Mouse (Mus musculus): ENCODE results near the gene Ptprt. TPM values are rescaled to one million over a fixed set of nuclear protein-coding genes. Genes with fewer than 3 reads are reported as not detected.

The Ptprt gene
- polyA plus RNA-seq, 1 experiment: 1.1 TPM

- no peak overlapping the region for H3K4me3 ChIP-seq (ENCODE audit: control insufficient read depth, insufficient read depth, low read length)
- H3K27me3 ChIP-seq (ENCODE audit: control insufficient read depth, insufficient read depth, low read length): no peaks in the 10 kb centered on the region
- no peaks in the 10 kb centered on the region for H3K4me1 ChIP-seq (replicated peaks; ENCODE audit: control insufficient read depth, insufficient read depth, low read length)
- H3K36me3 ChIP-seq (ENCODE audit: control insufficient read depth, insufficient read depth, low read length): no peaks in the 10 kb centered on the region
- no peak overlapping the region for H3K27ac ChIP-seq (ENCODE audit: control insufficient read depth, insufficient read depth, low read length)
- no peak for DNase-seq
- 94% methylated on average over 6 of the region's 6 CpGs for WGBS
- TF ChIP-seq POLR2A (IDR thresholded peaks at IDR 0.05; ENCODE audit: control insufficient read depth, extremely low read depth, insufficient read depth, low read length, poor library complexity): no peak
- TF ChIP-seq CTCF (IDR thresholded peaks at IDR 0.05; ENCODE audit: borderline replicate concordance, control insufficient read depth, extremely low read depth, insufficient read depth, low read length, poor library complexity): no peak
Observed at GRCm38 (mm10) chr2:161945424-161945823, 715.5 kb downstream of the Ptprt start.

GRCm38 (mm10) chr2:161944689-161945088, 716.3 kb downstream of the Ptprt start:
- H3K4me1 ChIP-seq (replicated peaks; ENCODE audit: control insufficient read depth, insufficient read depth, low read length): no peaks in the 10 kb centered on the region
- H3K36me3 ChIP-seq (ENCODE audit: control insufficient read depth, insufficient read depth, low read length): no peaks in the 10 kb centered on the region
- 76% methylated on average over 4 of the region's 4 CpGs for WGBS
- no peaks in the 10 kb centered on the region for H3K27me3 ChIP-seq (ENCODE audit: control insufficient read depth, insufficient read depth, low read length)
- H3K27ac ChIP-seq (ENCODE audit: control insufficient read depth, insufficient read depth, low read length): no peak overlapping the region
- no peak for DNase-seq
- TF ChIP-seq CTCF (IDR thresholded peaks at IDR 0.05; ENCODE audit: borderline replicate concordance, control insufficient read depth, extremely low read depth, insufficient read depth, low read length, poor library complexity): no peak
- TF ChIP-seq POLR2A (IDR thresholded peaks at IDR 0.05; ENCODE audit: control insufficient read depth, extremely low read depth, insufficient read depth, low read length, poor library complexity): no peak
- no peak overlapping the region for H3K4me3 ChIP-seq (ENCODE audit: control insufficient read depth, insufficient read depth, low read length)

GRCm38 (mm10) chr2:161941991-161942390, 719.0 kb downstream of the Ptprt start:
- Histone ChIP-seq H3K36me3 (ENCODE audit: control insufficient read depth, insufficient read depth, low read length) (no peaks in the 10 kb centered on the region), H3K27me3 (ENCODE audit: control insufficient read depth, insufficient read depth, low read length) (no peaks in the 10 kb centered on the region), H3K27ac (ENCODE audit: control insufficient read depth, insufficient read depth, low read length) (no peak overlapping the region), H3K4me3 (ENCODE audit: control insufficient read depth, insufficient read depth, low read length) (no peak overlapping the region), H3K4me1 (replicated peaks; ENCODE audit: control insufficient read depth, insufficient read depth, low read length) (no peaks in the 10 kb centered on the region)
- TF ChIP-seq CTCF (IDR thresholded peaks at IDR 0.05; ENCODE audit: borderline replicate concordance, control insufficient read depth, extremely low read depth, insufficient read depth, low read length, poor library complexity): no peak
- no peak for DNase-seq
- WGBS: 86% methylated on average over 2 of the region's 2 CpGs

DNA sequence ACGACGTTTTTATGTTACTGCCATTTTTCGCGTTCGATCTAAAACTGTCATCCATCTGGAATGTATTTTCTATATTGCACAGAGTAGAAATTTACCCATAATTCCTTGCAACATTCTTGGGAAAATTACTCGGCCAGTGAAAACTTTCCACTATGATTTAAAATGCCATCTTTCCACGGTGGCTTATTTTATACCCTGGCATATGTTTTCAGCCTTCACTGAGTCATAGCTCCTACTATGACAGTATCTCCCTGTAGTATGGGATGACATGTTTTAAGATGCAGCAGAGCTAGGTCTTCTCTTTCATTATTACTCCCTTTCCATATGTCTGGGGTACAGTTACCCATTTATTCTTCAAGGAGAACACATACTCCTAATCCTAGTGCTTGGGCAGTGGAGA, 753.7 kb downstream of the Ptprt start:
- WGBS: 94% methylated on average over 7 of the region's 7 CpGs
- no peaks in the 10 kb centered on the region for H3K36me3 ChIP-seq (ENCODE audit: control insufficient read depth, insufficient read depth, low read length)
- DNase-seq: no peak

DNA sequence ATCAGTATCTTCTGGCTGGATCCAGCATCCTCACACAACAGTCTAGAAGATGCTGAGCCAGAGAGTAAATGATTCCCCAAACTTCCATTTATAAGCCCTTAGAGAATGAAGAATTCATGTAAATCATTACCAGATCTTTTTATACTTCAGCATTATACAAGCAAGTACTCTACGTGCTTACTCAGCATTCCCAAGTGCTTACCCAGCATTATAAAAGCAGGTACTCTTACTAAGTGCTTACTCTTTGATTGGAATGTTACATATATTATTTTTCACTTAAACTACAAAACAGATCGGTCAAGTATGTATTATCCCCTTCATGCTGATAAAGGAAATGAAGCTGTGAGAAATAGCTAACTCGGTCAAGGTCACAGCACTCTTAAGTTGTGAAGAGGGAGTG, 758.8 kb downstream of the Ptprt start:
- TF ChIP-seq POLR2A (IDR thresholded peaks at IDR 0.05; ENCODE audit: control insufficient read depth, extremely low read depth, insufficient read depth, low read length, poor library complexity): no peak
- TF ChIP-seq CTCF (IDR thresholded peaks at IDR 0.05; ENCODE audit: borderline replicate concordance, control insufficient read depth, extremely low read depth, insufficient read depth, low read length, poor library complexity): no peak
- H3K4me1 ChIP-seq (replicated peaks; ENCODE audit: control insufficient read depth, insufficient read depth, low read length): no peaks in the 10 kb centered on the region
- WGBS: 97% methylated on average over 3 of the region's 3 CpGs
- no peak for DNase-seq
- no peak overlapping the region for H3K27ac ChIP-seq (ENCODE audit: control insufficient read depth, insufficient read depth, low read length)
- H3K36me3 ChIP-seq (ENCODE audit: control insufficient read depth, insufficient read depth, low read length): no peaks in the 10 kb centered on the region
- H3K27me3 ChIP-seq (ENCODE audit: control insufficient read depth, insufficient read depth, low read length): no peaks in the 10 kb centered on the region
- H3K4me3 ChIP-seq (ENCODE audit: control insufficient read depth, insufficient read depth, low read length): no peak overlapping the region

More for the DNA sequence above, 753.7 kb downstream of the Ptprt start:
- TF ChIP-seq CTCF (IDR thresholded peaks at IDR 0.05; ENCODE audit: borderline replicate concordance, control insufficient read depth, extremely low read depth, insufficient read depth, low read length, poor library complexity) (no peak), POLR2A (IDR thresholded peaks at IDR 0.05; ENCODE audit: control insufficient read depth, extremely low read depth, insufficient read depth, low read length, poor library complexity) (no peak)
- no peaks in the 10 kb centered on the region for H3K27me3 ChIP-seq (ENCODE audit: control insufficient read depth, insufficient read depth, low read length)
- no peak overlapping the region for H3K27ac ChIP-seq (ENCODE audit: control insufficient read depth, insufficient read depth, low read length)
- H3K4me1 ChIP-seq (replicated peaks; ENCODE audit: control insufficient read depth, insufficient read depth, low read length): no peaks in the 10 kb centered on the region
- H3K4me3 ChIP-seq (ENCODE audit: control insufficient read depth, insufficient read depth, low read length): no peak overlapping the region

DNA sequence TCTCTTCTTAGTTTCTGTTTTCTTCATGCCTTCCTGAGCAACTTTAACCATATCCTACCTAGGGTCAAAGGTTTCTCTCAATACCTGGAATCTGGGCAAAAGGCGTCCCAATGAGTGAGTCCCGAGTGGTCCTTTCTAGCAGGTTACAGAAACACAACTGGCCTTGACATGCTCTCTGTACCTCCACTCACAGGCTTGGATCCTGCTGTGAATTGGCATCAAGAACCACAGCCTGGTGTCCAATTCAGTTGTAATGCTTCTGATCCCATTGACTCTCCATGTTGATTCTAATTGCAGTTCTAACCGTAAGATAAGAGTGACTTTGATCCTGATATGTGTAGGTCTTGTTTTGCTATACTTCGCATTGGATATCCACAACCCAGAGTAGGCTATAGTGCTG, 776.5 kb downstream of the Ptprt start:
- Histone ChIP-seq H3K27me3 (ENCODE audit: control insufficient read depth, insufficient read depth, low read length) (no peaks in the 10 kb centered on the region), H3K4me3 (ENCODE audit: control insufficient read depth, insufficient read depth, low read length) (no peak overlapping the region), H3K36me3 (ENCODE audit: control insufficient read depth, insufficient read depth, low read length) (no peaks in the 10 kb centered on the region), H3K4me1 (replicated peaks; ENCODE audit: control insufficient read depth, insufficient read depth, low read length) (no peaks in the 10 kb centered on the region), H3K27ac (ENCODE audit: control insufficient read depth, insufficient read depth, low read length) (no peak overlapping the region)
- 96% methylated on average over 4 of the region's 4 CpGs for WGBS
- no peak for DNase-seq
- TF ChIP-seq CTCF (IDR thresholded peaks at IDR 0.05; ENCODE audit: borderline replicate concordance, control insufficient read depth, extremely low read depth, insufficient read depth, low read length, poor library complexity) (no peak), POLR2A (IDR thresholded peaks at IDR 0.05; ENCODE audit: control insufficient read depth, extremely low read depth, insufficient read depth, low read length, poor library complexity) (no peak)

- no peak for TF ChIP-seq POLR2A (IDR thresholded peaks at IDR 0.05; ENCODE audit: control insufficient read depth, extremely low read depth, insufficient read depth, low read length, poor library complexity)
- TF ChIP-seq CTCF (IDR thresholded peaks at IDR 0.05; ENCODE audit: borderline replicate concordance, control insufficient read depth, extremely low read depth, insufficient read depth, low read length, poor library complexity): no peak
- H3K27ac ChIP-seq (ENCODE audit: control insufficient read depth, insufficient read depth, low read length): no peak overlapping the region
- no peaks in the 10 kb centered on the region for H3K36me3 ChIP-seq (ENCODE audit: control insufficient read depth, insufficient read depth, low read length)
- WGBS: 63% methylated on average over 4 of the region's 4 CpGs
- no peaks in the 10 kb centered on the region for H3K4me1 ChIP-seq (replicated peaks; ENCODE audit: control insufficient read depth, insufficient read depth, low read length)
- H3K4me3 ChIP-seq (ENCODE audit: control insufficient read depth, insufficient read depth, low read length): no peak overlapping the region
- H3K27me3 ChIP-seq (ENCODE audit: control insufficient read depth, insufficient read depth, low read length): no peaks in the 10 kb centered on the region
- DNase-seq: no peak
Observed at GRCm38 (mm10) chr2:161882580-161882979, 778.4 kb downstream of the Ptprt start.
